Mouse (Mus musculus): ENCODE results near the gene Cobl.

Cobl gene

GRCm38 (mm10) chr11:12219594-12220530 is 244.9 kb downstream of the Cobl start:
- DNase-seq (ENCODE audit: low spot score), result no peak

GRCm38 (mm10) chr11:12216897-12217296 is 247.9 kb downstream of the Cobl start:
- no peak for DNase-seq (ENCODE audit: low spot score)

- DNase-seq (ENCODE audit: low spot score), result no peak
Measured at GRCm38 (mm10) chr11:12215582-12215981, 249.2 kb downstream of the Cobl start.

- DNase-seq (ENCODE audit: low spot score), result no peak
Measured at GRCm38 (mm10) chr11:12208574-12208973, 256.2 kb downstream of the Cobl start.

- DNase-seq (ENCODE audit: low spot score), result no peak
Measured at GRCm38 (mm10) chr11:12205201-12206161, 259.3 kb downstream of the Cobl start.

- DNase-seq (ENCODE audit: low spot score), result no peak
Measured at GRCm38 (mm10) chr11:12199441-12199840, 265.3 kb downstream of the Cobl start.

- DNase-seq (ENCODE audit: low spot score), result no peak
Measured at GRCm38 (mm10) chr11:12198700-12199349, 265.9 kb downstream of the Cobl start.

GRCm38 (mm10) chr11:12198017-12198416 is 266.7 kb downstream of the Cobl start:
- DNase-seq (ENCODE audit: low spot score), result no peak

GRCm38 (mm10) chr11:12197542-12197941 is 267.2 kb downstream of the Cobl start:
- no peak for DNase-seq (ENCODE audit: low spot score)

- no peak for DNase-seq (ENCODE audit: low spot score)
Measured at GRCm38 (mm10) chr11:12195390-12195789, 269.4 kb downstream of the Cobl start.

- DNase-seq (ENCODE audit: low spot score), result no peak
Measured at GRCm38 (mm10) chr11:12193369-12193768, 271.4 kb downstream of the Cobl start.

GRCm38 (mm10) chr11:12191386-12191785 is 273.4 kb downstream of the Cobl start:
- no peak for DNase-seq (ENCODE audit: low spot score)

- DNase-seq (ENCODE audit: low spot score), result no peak
Measured at GRCm38 (mm10) chr11:12190417-12190816, 274.3 kb downstream of the Cobl start.

All from ovary, postnatal 10 days (tissue).